Mouse (Mus musculus) CH12.LX (cell line): ENCODE measurements around the gene Ddx6.

Experiments used
- CTCF ChIP-seq, 2 experiments: IDR thresholded peaks in 1 of 2; conservative IDR thresholded peaks in 1 of 2; 2 replicates each; pipeline ENCODE4 v1.5.1; 2011 to 2012; ENCODE audit warnings: low read depth in 2 of 2, low read length in 2 of 2, improper control_type of control experiment in 1 of 2, inconsistent platforms in 1 of 2, mild to moderate bottlenecking in 1 of 2, moderate library complexity in 1 of 2
- E2F4 ChIP-seq: IDR thresholded peaks from 2 replicates; pipeline ENCODE4 v1.6.1; 2011; ENCODE audit warnings: low read depth, low read length, improper control_type of control experiment; ENCODE audit not compliant: insufficient replicate concordance
- EP300 ChIP-seq: IDR thresholded peaks from 2 replicates; pipeline ENCODE4 v1.6.1; 2011; ENCODE audit warnings: low read length, improper control_type of control experiment
- IRF4 ChIP-seq: IDR thresholded peaks from 2 replicates; pipeline ENCODE4 v1.6.1; 2014; ENCODE audit warnings: low read depth, mild to moderate bottlenecking, inconsistent platforms, low read length, improper control_type of control experiment
- JUND ChIP-seq: conservative IDR thresholded peaks from 2 replicates; pipeline ENCODE4 v1.6.1; 2011; ENCODE audit warnings: low read depth, low read length, improper control_type of control experiment
- POLR2A ChIP-seq: IDR thresholded peaks from 2 replicates; pipeline ENCODE4 v1.6.1; 2011; ENCODE audit warnings: low read depth, mild to moderate bottlenecking, improper control_type of control experiment, low read length
- POLR2AphosphoS2 ChIP-seq: IDR thresholded peaks from 2 replicates; pipeline ENCODE4 v1.6.1; 2011; ENCODE audit warnings: low read depth, low read length, improper control_type of control experiment
- RAD21 ChIP-seq: IDR thresholded peaks from 2 replicates; pipeline ENCODE4 v1.6.1; 2011; ENCODE audit warnings: low read depth, mild to moderate bottlenecking, low read length, improper control_type of control experiment, moderate library complexity
- TBP ChIP-seq: conservative IDR thresholded peaks from 2 replicates; pipeline ENCODE4 v1.6.1; 2011; ENCODE audit warnings: low read depth, low read length, improper control_type of control experiment
- TCF12 ChIP-seq: IDR thresholded peaks from 2 replicates; pipeline ENCODE4 v1.6.1; 2014; ENCODE audit warnings: low read depth, mild to moderate bottlenecking, inconsistent platforms, low read length, improper control_type of control experiment
- USF2 ChIP-seq: conservative IDR thresholded peaks from 2 replicates; pipeline ENCODE4 v1.6.1; 2011; ENCODE audit warnings: low read depth, low read length, improper control_type of control experiment

GRCm38 (mm10) chr9:44594901-44595536, 9.7 kb upstream of the Ddx6 start:
- TF ChIP-seq EP300 (no peak), TCF12 (no peak), JUND (no peak), IRF4 (no peak), POLR2A (no peak), POLR2AphosphoS2 (no peak), CTCF (conservative IDR thresholded peaks at IDR 0.05 in 1 of 2, IDR thresholded peaks at IDR 0.05 in 1 of 2; ENCODE audit: low read depth in 2 of 2, low read length in 2 of 2) (no peak), USF2 (no peak), TBP (no peak), E2F4 (no peak), RAD21 (no peak)
